Mouse (Mus musculus) urinary bladder, postnatal 0 days (tissue): Measurements from ENCODE around the gene Dip2c. TPM values are rescaled to one million over a fixed set of nuclear protein-coding genes. Genes with fewer than 3 reads are reported as not detected.

Experiments
- polyA plus RNA-seq: library from polyadenylated mRNA; unstranded; fragments of >200 nt; fragmentation: Nextera tagmentation; extraction: Ambion mirVana; gene quantifications from 2 replicates; pipeline ENCODE4 v1.2.1, GENCODE M21; 2015

Dip2c gene
- polyA plus RNA-seq: 5.4 and 6.5 TPM in 2 replicates

DNA sequence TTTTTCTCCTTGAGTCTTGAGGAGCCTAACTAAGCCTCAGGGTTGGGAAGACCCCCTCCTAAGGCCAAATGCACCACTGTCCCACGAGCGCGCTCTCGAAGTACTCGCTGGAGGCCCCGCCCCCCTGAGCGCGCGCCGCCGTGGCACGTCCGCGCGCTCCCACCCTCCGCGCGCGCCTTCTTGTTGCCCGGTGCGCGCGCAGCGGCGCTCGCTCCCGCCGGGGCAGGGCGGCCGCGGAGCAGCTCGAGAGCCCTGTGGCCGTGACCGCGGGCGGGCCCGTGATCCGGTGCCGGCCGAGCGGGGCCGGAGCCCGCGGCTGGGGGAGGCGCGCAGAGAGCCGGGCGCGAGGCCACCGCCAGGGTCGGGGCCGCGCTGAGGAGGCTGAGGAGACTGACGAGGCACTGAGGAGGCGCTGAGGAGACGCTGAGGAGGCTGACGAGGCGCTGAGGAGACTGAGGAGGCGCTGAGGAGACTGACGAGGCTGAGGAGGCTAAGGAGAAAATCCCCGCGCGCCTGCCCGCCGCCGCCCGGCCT is at the start of gene Dip2c:
TSS of gene Dip2c (plus strand) at position 207 of the 534 bp plus-strand sequence.

Other genes with a start within 250 kb of the Dip2c start
- gene Larp4b, start 182.6 kb upstream of the Dip2c start, polyA plus RNA-seq: 16.3 and 19.7 TPM in 2 replicates